Mouse (Mus musculus) kidney, adult 2 months (tissue): ENCODE measurements around the gene Kcnd2.

ENCODE experiments used
- CTCF ChIP-seq: fragments of 200-500 bp; conservative IDR thresholded peaks from 2 replicates; pipeline ENCODE4 v1.5.1; 2011; ENCODE audit warnings: low read depth, mild to moderate bottlenecking, control low read depth, low read length, moderate library complexity, mixed read lengths; ENCODE audit not compliant: insufficient read depth, insufficient read length
- POLR2A ChIP-seq: fragments of 200-500 bp; IDR thresholded peaks from one replicate; pipeline ENCODE4 v1.6.1; 2011; ENCODE audit warnings: low read depth, low read length, control low read depth

DNA sequence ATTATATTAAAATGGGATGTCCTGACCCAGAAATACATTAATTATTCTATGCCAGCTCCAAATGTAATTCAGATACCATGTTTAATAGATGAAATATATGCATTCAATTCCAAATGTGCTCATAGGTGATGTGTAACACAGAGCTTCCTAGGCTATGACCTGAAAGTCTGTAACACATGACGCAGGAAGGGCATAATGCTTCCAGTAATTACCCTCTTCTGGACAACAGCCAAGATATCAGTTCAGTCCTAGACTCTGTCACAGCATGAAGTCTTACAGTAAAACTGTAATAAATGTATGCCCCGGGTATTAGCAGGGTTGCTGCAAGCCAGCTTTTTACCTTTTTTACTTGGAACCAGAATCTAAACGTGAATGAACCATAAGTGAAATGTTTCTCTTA lies 382.1 kb downstream of the Kcnd2 start:
- TF ChIP-seq POLR2A: no peak
- TF ChIP-seq CTCF: no peak
